Mouse (Mus musculus) retina, embryonic 14.5 days (tissue): ENCODE results near the gene Olfr394.
"Not testable (repeated sequence)": the region's sequence is repeated elsewhere in the genome, so short reads cannot be mapped to it uniquely, and the experiment has no call there.

ENCODE experiments used
- DNase-seq: peaks from one replicate; pipeline ENCODE4 v3.0.0-alpha.2; 2015; ENCODE audit warnings: low spot score

The Olfr394 gene

DNA sequence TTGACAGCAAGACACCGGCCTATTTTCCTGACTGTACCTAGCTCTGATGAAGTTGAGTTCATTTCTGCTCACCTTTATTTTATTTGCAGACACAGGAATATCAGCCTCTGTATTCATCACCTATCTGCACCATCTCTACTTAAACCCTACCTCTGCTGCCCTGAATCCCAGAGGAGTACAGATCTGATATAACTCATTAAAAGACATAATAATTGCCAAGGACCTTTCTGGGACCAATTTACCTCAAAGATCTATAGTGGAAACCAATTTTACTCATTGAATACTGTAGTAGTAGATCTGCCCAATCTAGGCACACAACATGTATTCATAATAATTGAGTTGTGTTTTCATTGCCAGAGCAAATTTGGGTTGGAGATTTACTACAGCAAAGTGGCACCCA lies at the start of gene Olfr394:
Gene Olfr394, minus strand, starts transcription at position 101 of the 400 bp plus-strand sequence.
- no peak for DNase-seq

DNA sequence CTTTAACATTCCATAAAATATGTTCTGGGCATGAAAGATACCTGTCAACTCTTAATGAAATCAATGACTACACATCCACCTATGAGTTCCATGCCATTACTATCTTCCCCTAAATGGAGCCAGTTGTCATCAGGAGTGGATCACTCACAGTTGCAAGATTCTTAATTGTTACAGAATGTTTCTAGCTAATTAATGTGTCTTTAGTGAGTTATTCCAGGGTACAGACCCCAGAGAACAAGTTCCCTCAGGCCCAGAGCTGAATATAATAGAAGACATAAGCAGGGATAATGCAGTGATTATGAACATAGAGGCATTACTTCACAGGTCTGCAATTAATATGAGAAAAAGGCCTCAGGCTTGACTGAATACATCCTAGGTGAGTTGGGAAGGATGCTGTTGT lies 45.8 kb upstream of the Olfr394 start, which contains the start of gene Olfr23:
Gene Olfr23, plus strand, starts transcription at position 301 of the 400 bp plus-strand sequence.
- no peak for DNase-seq

DNA sequence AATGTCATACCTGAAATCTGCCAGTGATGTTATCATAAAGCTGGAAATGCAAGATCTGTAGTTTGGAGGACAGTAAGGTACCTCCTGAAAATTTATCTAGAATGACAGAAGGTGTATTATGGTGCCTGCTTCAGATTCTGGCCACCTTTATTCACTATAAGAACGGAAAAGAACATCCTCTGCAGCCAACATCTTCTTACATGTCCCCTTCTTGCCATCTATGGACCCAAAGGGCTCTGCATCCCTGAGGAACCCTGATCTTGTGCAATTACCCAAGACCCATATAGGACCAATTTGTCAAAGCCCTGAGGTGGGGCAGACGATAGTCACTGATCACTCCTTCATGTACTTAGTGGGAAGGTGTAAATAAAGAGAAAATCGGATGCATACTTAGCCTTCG lies 18.6 kb upstream of the Olfr394 start, which contains the start of gene Olfr395:
Gene Olfr395, minus strand, starts transcription at position 101 of the 400 bp plus-strand sequence.
- DNase-seq, result not testable (repeated sequence)

DNA sequence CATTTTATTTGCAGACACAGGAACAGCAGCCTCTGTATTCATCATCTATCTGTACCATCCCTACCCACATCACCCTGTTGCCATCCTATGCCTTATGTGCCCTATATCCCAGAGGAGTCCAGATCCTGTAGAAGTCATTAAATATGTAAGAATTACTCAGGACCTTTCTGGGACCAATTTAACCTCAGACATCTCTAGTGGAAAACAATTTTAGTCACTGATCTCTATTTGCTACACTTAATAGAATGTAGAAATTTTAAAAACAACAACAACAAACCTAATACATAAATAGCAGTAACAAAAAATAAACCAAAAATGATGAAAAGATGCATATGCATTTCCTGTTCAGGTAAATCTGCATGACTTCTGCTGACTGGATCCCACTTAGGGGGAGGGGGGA lies 39.2 kb downstream of the Olfr394 start, which contains the start of gene Olfr393:
Gene Olfr393, minus strand, starts transcription at position 101 of the 400 bp plus-strand sequence.
- no peak for DNase-seq
